Mouse (Mus musculus): Measurements from ENCODE around the gene Sdf4. TPM values are rescaled to one million over a fixed set of nuclear protein-coding genes. Genes with fewer than 3 reads are reported as not detected.

Sdf4 gene
- polyA plus RNA-seq, 1 experiment from 2014 or later = 136 TPM

DNA sequence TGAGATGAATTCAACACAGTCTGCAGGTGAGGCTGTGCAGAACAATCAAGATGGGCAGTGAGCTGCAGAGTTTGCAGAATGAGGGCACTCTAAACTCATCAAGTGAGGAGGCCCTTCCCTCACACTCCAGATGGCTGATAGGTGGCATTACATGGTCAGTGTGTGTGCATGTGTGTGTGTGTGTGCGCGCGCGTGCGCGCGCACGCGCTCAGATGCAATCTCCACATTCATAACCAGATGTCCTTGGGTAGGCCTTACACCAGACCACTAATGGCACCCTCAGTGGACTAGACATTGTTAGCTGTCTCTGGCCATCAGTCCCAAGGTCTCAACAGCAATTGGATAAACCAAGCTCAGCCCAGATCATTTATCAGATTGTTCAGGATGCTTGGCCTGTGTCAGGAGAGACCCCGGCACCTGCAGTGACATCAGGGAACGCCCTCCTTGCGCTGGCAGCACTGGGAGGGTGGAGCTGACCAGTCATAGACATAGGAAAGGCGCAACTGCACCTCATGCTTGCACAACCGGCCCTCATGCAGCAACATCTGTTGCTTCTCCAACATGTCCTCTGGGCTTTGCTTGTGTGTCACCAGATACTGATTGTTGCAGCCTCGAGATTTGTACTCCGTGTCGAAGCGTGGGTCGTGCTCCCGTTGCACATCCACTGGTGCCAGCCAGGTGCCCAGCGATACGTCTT, 1.3 kb upstream of the Sdf4 start:
- H3K36me3 ChIP-seq (ENCODE audit: control insufficient read depth, insufficient read depth, low read length) = no peaks in the 10 kb centered on the region; the same call in 1 of the 2 replicates
- no peak for DNase-seq (ENCODE audit: low spot score)
- ATAC-seq (ENCODE audit: insufficient read depth, low FRiP score, low TSS enrichment) = no peak
- peaks cover 20% of the 10 kb centered on the region for H3K4me1 ChIP-seq (ENCODE audit: control insufficient read depth, insufficient read depth, low read length)
- H3K9me3 ChIP-seq (ENCODE audit: control insufficient read depth, low read length) = no peaks in the 10 kb centered on the region
- H3K9ac ChIP-seq (ENCODE audit: low read length) = peak overlapping the region; percentile 82
- no peak overlapping the region for H3K27ac ChIP-seq (ENCODE audit: low read depth, low read length)
- H3K27me3 ChIP-seq (ENCODE audit: control insufficient read depth, insufficient read depth, low read length) = no peaks in the 10 kb centered on the region
- H3K4me3 ChIP-seq (ENCODE audit: low read depth, low read length) = peak overlapping the region; percentile 48
- H3K4me2 ChIP-seq (ENCODE audit: low read depth) = peak overlapping the region; percentile 92
- 90% methylated on average over 22 of the region's 22 CpGs for WGBS

DNA sequence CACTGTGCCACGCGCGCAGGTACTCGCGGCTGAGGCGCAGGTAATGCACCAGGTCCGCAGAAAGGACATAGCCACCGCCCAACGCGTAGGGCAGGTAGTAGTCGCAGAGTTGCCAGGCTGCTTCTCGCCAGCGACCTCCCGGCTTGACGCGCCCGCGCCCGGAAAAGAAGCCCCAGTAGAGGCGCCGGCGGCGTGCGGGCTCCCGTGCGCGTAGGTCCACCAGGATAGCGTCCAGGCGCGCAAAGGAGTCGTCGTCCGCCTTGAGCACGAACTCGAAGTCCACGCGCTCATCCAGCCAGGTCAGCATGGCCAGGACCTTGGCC, 803 bp upstream of the Sdf4 start:
- no peaks in the 10 kb centered on the region for H3K9me3 ChIP-seq (ENCODE audit: control insufficient read depth, low read length)
- WGBS = 27% methylated on average over 37 of the region's 37 CpGs
- peak overlapping the region; percentile 48 for H3K4me3 ChIP-seq (ENCODE audit: low read depth, low read length)
- ATAC-seq (ENCODE audit: insufficient read depth, low FRiP score, low TSS enrichment) (peak; percentile 4; the same call in 1 of the 2 replicates), DNase-seq (ENCODE audit: low spot score) (no peak)
- no peaks in the 10 kb centered on the region; the same call in 1 of the 2 replicates for H3K36me3 ChIP-seq (ENCODE audit: control insufficient read depth, insufficient read depth, low read length)
- H3K9ac ChIP-seq (ENCODE audit: low read length) = peak overlapping the region; percentile 82
- peak overlapping the region; percentile 92 for H3K4me2 ChIP-seq (ENCODE audit: low read depth)
- peak overlapping the region; percentile 89 for H3K27ac ChIP-seq (ENCODE audit: low read depth, low read length)
- peaks cover 20% of the 10 kb centered on the region for H3K4me1 ChIP-seq (ENCODE audit: control insufficient read depth, insufficient read depth, low read length)
- no peaks in the 10 kb centered on the region for H3K27me3 ChIP-seq (ENCODE audit: control insufficient read depth, insufficient read depth, low read length)

- H3K36me3 ChIP-seq (ENCODE audit: control insufficient read depth, insufficient read depth, low read length) = peaks cover 3% of the 10 kb centered on the region
- under 1% methylated on average over 70 of the region's 70 CpGs for WGBS
- H3K27me3 ChIP-seq (ENCODE audit: control insufficient read depth, insufficient read depth, low read length) = no peaks in the 10 kb centered on the region
- peak overlapping the region; percentile 51 for H3K4me2 ChIP-seq (ENCODE audit: low read depth)
- ATAC-seq (ENCODE audit: insufficient read depth, low FRiP score, low TSS enrichment) (peak; percentile 85), DNase-seq (ENCODE audit: low spot score) (peak; percentile 94)
- H3K27ac ChIP-seq (ENCODE audit: low read depth, low read length) = peak overlapping the region; percentile 86
- H3K4me3 ChIP-seq (ENCODE audit: low read depth, low read length) = peak overlapping the region; percentile 48
- no peaks in the 10 kb centered on the region for H3K9me3 ChIP-seq (ENCODE audit: control insufficient read depth, low read length)
- H3K4me1 ChIP-seq (ENCODE audit: control insufficient read depth, insufficient read depth, low read length) = peaks cover 20% of the 10 kb centered on the region
- peak overlapping the region; percentile 75 for H3K9ac ChIP-seq (ENCODE audit: low read length)
Measured at GRCm38 (mm10) chr4:155992906-155993547, 355 bp downstream of the Sdf4 start.

DNA sequence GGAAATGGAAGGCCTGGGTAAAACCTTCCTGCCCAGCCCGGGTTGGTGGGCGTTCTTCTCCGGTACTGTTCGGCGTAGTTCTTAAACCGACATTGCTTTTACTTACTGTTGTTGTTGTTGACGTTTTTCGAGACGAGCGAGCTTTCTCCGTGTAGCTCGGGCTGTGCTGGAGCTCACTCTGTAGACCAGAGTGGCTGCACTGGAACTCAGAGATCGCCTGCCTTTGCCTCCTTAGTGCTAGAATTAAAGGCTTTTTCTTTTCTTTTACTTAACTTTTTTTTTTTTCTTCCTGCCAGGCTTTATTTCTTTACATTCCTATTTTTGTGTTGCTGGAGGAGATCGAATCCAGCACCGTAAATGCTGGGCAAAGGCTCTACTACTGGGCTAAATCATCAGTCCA, 934 bp downstream of the Sdf4 start:
- WGBS = 6% methylated on average over 15 of the region's 15 CpGs
- ATAC-seq (ENCODE audit: insufficient read depth, low FRiP score, low TSS enrichment) = no peak

DNA sequence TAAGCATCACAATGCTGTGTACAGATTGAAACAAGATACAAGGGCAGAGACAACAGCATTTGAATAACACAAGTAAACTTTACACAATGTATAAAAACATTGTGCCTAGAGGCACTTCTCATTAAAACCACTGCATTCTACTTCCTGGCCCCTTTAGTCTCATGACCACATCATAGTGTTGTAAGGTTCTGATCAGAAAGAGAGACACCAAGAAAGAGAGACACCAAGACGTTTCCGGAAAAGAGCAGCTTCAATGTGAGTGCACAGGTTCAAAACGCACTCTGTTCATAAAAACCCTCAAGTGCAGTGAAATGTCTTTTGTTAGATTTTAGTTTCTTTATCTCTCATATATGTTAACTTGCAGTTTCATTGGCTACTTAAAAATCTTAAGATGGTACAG, 11.4 kb downstream of the Sdf4 start:
- DNase-seq (ENCODE audit: low spot score) (no peak), ATAC-seq (ENCODE audit: insufficient read depth, low FRiP score, low TSS enrichment) (no peak)
- Histone ChIP-seq H3K9me3 (ENCODE audit: control insufficient read depth, low read length) (no peaks in the 10 kb centered on the region), H3K9ac (ENCODE audit: low read length) (no peak overlapping the region), H3K4me3 (ENCODE audit: low read depth, low read length) (no peak overlapping the region), H3K4me1 (ENCODE audit: control insufficient read depth, insufficient read depth, low read length) (no peaks in the 10 kb centered on the region), H3K27me3 (ENCODE audit: control insufficient read depth, insufficient read depth, low read length) (no peaks in the 10 kb centered on the region), H3K27ac (ENCODE audit: low read depth, low read length) (no peak overlapping the region), H3K4me2 (ENCODE audit: low read depth) (no peak overlapping the region), H3K36me3 (ENCODE audit: control insufficient read depth, insufficient read depth, low read length) (peaks cover 18% of the 10 kb centered on the region)
- WGBS = 91% methylated on average over 3 of the region's 3 CpGs

More for the DNA sequence above, 934 bp downstream of the Sdf4 start:
- DNase-seq (ENCODE audit: low spot score) = peak; percentile 22
- peaks cover 3% of the 10 kb centered on the region for H3K36me3 ChIP-seq (ENCODE audit: control insufficient read depth, insufficient read depth, low read length)
- H3K9me3 ChIP-seq (ENCODE audit: control insufficient read depth, low read length) = no peaks in the 10 kb centered on the region
- peak overlapping the region; percentile 48 for H3K4me3 ChIP-seq (ENCODE audit: low read depth, low read length)
- H3K27me3 ChIP-seq (ENCODE audit: control insufficient read depth, insufficient read depth, low read length) = no peaks in the 10 kb centered on the region
- peak overlapping the region; percentile 75 for H3K9ac ChIP-seq (ENCODE audit: low read length)
- H3K4me1 ChIP-seq (ENCODE audit: control insufficient read depth, insufficient read depth, low read length) = peaks cover 20% of the 10 kb centered on the region
- H3K27ac ChIP-seq (ENCODE audit: low read depth, low read length) = peak overlapping the region; percentile 0; the same call in 1 of the 2 replicates
- H3K4me2 ChIP-seq (ENCODE audit: low read depth) = peak overlapping the region; percentile 51

DNA sequence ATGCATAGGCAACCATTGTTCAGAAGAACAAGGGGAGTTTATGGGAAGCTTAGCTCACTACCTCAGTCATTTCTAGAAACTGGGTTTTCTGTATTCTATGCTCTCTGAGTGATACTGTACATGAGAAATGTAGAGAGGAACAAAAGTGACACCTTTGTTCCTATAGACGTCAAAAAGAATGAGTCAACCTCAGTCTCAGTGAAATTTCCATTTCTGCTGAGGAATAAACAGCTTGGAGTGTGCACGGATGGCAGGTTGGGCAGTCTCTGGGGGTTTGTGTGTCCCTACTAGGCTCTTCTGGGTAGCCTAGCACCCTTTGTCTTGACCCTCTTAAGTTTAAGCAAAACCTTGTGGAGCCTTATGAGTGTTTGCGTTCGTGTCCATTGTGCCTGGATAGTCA, 15.7 kb downstream of the Sdf4 start:
- Histone ChIP-seq H3K27me3 (ENCODE audit: control insufficient read depth, insufficient read depth, low read length) (no peaks in the 10 kb centered on the region), H3K27ac (ENCODE audit: low read depth, low read length) (no peak overlapping the region), H3K9ac (ENCODE audit: low read length) (no peak overlapping the region), H3K4me3 (ENCODE audit: low read depth, low read length) (no peak overlapping the region), H3K4me2 (ENCODE audit: low read depth) (no peak overlapping the region), H3K9me3 (ENCODE audit: control insufficient read depth, low read length) (no peaks in the 10 kb centered on the region), H3K36me3 (ENCODE audit: control insufficient read depth, insufficient read depth, low read length) (peaks cover 12% of the 10 kb centered on the region), H3K4me1 (ENCODE audit: control insufficient read depth, insufficient read depth, low read length) (no peaks in the 10 kb centered on the region)
- DNase-seq (ENCODE audit: low spot score) = no peak
- 91% methylated on average over 4 of the region's 4 CpGs for WGBS
- no peak for ATAC-seq (ENCODE audit: insufficient read depth, low FRiP score, low TSS enrichment)

- WGBS = 85% methylated on average over 8 of the region's 8 CpGs
- no peak within 1 kb of the TSS for H3K4me2 ChIP-seq (ENCODE audit: low read depth)
- H3K9ac ChIP-seq (ENCODE audit: low read length) = no peak within 1 kb of the TSS
- no peaks in the 10 kb centered on the region for H3K9me3 ChIP-seq (ENCODE audit: control insufficient read depth, low read length)
- DNase-seq (ENCODE audit: low spot score) (no peak), ATAC-seq (ENCODE audit: insufficient read depth, low FRiP score, low TSS enrichment) (no peak)
- H3K4me1 ChIP-seq (ENCODE audit: control insufficient read depth, insufficient read depth, low read length) = no peaks in the 10 kb centered on the region
- H3K27ac ChIP-seq (ENCODE audit: low read depth, low read length) = no peak within 1 kb of the TSS
- H3K36me3 ChIP-seq (ENCODE audit: control insufficient read depth, insufficient read depth, low read length) = peaks cover 9% of the 10 kb centered on the region
- no peaks in the 10 kb centered on the region for H3K27me3 ChIP-seq (ENCODE audit: control insufficient read depth, insufficient read depth, low read length)
- H3K4me3 ChIP-seq (ENCODE audit: low read depth, low read length) = no peak within 1 kb of the TSS
Measured at GRCm38 (mm10) chr4:156013637-156014036, 21.0 kb downstream of the Sdf4 start, which contains the start of gene Tnfrsf4. Gene Tnfrsf4 (plus strand): TSS chr4:156013843.

- DNase-seq (ENCODE audit: low spot score) = no peak
- Histone ChIP-seq H3K9ac (ENCODE audit: low read length) (no peak overlapping the region), H3K4me2 (ENCODE audit: low read depth) (no peak overlapping the region), H3K4me1 (ENCODE audit: control insufficient read depth, insufficient read depth, low read length) (no peaks in the 10 kb centered on the region), H3K27me3 (ENCODE audit: control insufficient read depth, insufficient read depth, low read length) (no peaks in the 10 kb centered on the region), H3K4me3 (ENCODE audit: low read depth, low read length) (no peak overlapping the region), H3K27ac (ENCODE audit: low read depth, low read length) (no peak overlapping the region), H3K9me3 (ENCODE audit: control insufficient read depth, low read length) (no peaks in the 10 kb centered on the region), H3K36me3 (ENCODE audit: control insufficient read depth, insufficient read depth, low read length) (peaks cover 8% of the 10 kb centered on the region)
- ATAC-seq (ENCODE audit: insufficient read depth, low FRiP score, low TSS enrichment) = no peak
- 81% methylated on average over 2 of the region's 2 CpGs for WGBS
Measured at GRCm38 (mm10) chr4:156014436-156014835, 21.8 kb downstream of the Sdf4 start.

DNA sequence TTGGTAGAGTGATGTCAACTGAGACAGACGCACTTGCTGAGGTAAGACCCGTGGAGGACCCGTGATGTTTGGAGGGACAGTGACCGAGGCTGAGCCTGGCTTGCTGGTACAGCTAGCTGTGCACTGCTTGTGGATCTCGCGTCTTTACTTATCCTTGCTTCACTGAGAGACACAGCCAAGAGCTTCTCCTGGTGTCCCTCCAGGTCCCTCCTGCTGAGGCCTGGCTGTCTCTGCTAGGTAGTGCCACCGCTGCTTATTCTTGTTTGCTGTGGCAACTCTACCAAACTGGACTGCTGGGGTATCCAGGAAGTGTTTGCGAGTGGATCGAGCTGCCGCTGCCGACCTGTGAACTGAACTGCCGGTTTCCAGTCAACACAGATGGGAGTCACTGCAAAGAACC, 27.1 kb downstream of the Sdf4 start:
- DNase-seq (ENCODE audit: low spot score) = no peak
- Histone ChIP-seq H3K27ac (ENCODE audit: low read depth, low read length) (no peak overlapping the region), H3K36me3 (ENCODE audit: control insufficient read depth, insufficient read depth, low read length) (no peaks in the 10 kb centered on the region), H3K27me3 (ENCODE audit: control insufficient read depth, insufficient read depth, low read length) (no peaks in the 10 kb centered on the region), H3K4me2 (ENCODE audit: low read depth) (no peak overlapping the region), H3K9ac (ENCODE audit: low read length) (no peak overlapping the region), H3K4me1 (ENCODE audit: control insufficient read depth, insufficient read depth, low read length) (no peaks in the 10 kb centered on the region), H3K4me3 (ENCODE audit: low read depth, low read length) (no peak overlapping the region), H3K9me3 (ENCODE audit: control insufficient read depth, low read length) (no peaks in the 10 kb centered on the region)
- no peak for ATAC-seq (ENCODE audit: insufficient read depth, low FRiP score, low TSS enrichment)
- 90% methylated on average over 12 of the region's 12 CpGs for WGBS

All from neural tube, embryonic 11.5 days (tissue).